Mouse (Mus musculus) spleen, adult 2 months (tissue): ENCODE data around the gene Slc25a12.

Source experiments
- CTCF ChIP-seq: fragments of 200-500 bp; IDR thresholded peaks from 2 replicates; pipeline ENCODE4 v1.5.1; 2011; ENCODE audit warnings: mild to moderate bottlenecking, inconsistent platforms; ENCODE audit not compliant: insufficient read depth, insufficient read length, insufficient replicate concordance; ENCODE audit errors: extremely low read depth
- POLR2A ChIP-seq: fragments of 200-500 bp; IDR thresholded peaks from 2 replicates; pipeline ENCODE4 v1.6.1; 2011; ENCODE audit warnings: low read depth, low read length, inconsistent platforms

- TF ChIP-seq POLR2A, result no peak
- no peak for TF ChIP-seq CTCF
These were observed 70.0 kb downstream of the Slc25a12 start for GRCm38 (mm10) chr2:71297501-71297900.
